Mouse (Mus musculus) kidney, postnatal 14 days (tissue): Measurements from ENCODE around the gene Fkbp2.
"Not testable (repeated sequence)": the region's sequence is repeated elsewhere in the genome, so short reads cannot be mapped to it uniquely, and the experiment has no call there.

ENCODE experiments used
- DNase-seq: peaks from one replicate; pipeline ENCODE4 v3.0.0; 2022; ENCODE audit warnings: mixed read lengths

Gene Fkbp2

GRCm38 (mm10) chr19:6980381-6981093 is at the start of gene Fkbp2:
Gene Fkbp2, minus strand, starts transcription at chr19:6980501.
- peak; percentile 99 for DNase-seq

DNA sequence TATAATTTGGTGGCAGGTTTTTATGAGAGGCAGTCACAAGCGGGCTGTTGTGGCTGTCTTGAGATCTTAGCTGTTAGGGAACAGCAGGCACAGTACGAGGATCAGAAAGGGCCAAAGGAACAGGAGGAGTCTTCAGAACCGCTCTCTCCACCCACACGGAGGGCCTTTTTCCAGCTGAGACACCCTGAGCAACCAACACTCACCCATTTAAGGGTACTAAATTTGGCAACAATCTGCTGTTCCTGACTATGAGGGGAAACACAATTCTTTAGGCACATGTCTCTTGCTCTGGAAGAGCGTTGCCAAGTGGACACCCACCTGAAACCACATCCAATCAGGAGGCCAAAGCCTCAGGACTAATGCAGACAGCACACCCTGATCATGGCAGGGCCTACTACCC is 49.2 kb upstream of the Fkbp2 start:
- DNase-seq, result no peak

DNA sequence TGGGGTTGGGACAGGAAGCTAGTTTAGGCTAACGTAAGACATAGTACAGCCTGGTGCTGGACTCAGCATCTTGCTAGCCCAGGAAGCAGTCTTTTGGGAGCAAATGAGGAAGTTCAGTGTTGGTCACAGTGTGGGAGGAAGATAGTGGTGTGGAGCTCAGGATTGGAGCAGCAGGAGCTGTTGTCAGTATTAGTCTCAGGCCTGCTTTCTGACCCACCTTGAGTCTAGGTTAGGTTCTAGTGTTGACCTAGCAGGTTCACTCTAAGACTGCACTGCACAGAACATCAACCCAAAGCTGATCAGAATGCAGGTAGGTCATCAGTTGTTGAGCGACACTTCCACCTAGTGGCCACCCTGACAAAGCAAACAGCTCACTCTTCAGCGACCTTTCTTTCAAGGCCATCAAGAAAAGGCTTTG is 39.9 kb upstream of the Fkbp2 start:
- peak; percentile 71 for DNase-seq

GRCm38 (mm10) chr19:7019191-7019590 is 38.9 kb upstream of the Fkbp2 start, which contains the start of gene Fermt3:
Gene Fermt3, minus strand, starts transcription at chr19:7019469.
- DNase-seq, result no peak

DNA sequence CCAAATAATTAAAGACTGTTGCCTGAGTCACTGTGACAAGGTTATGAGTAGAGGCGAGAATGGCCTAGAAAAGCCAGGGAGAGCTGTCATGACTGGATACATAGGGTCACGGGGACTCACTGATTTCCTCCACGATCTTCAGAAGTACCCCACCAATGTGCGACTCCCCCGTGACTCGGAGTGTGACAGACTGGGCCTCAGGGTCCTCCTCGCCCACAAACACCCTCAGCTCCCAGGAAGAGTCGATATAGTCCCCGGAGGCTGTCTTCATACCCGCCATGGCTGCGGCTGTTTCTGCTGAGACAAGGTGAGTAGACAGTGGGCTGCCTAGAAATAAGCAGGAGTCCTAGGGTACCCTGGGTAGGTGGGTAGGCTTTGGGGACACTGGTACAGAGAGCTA is 38.2 kb upstream of the Fkbp2 start:
- DNase-seq, result no peak

- no peak for DNase-seq
These were observed 37.5 kb upstream of the Fkbp2 start for GRCm38 (mm10) chr19:7017541-7018457.

- no peak for DNase-seq
These were observed 34.3 kb upstream of the Fkbp2 start for GRCm38 (mm10) chr19:7014481-7015135.

- DNase-seq, result peak; percentile 31
These were observed 33.7 kb upstream of the Fkbp2 start for GRCm38 (mm10) chr19:7013984-7014383.

GRCm38 (mm10) chr19:7012426-7012825 is 32.1 kb upstream of the Fkbp2 start:
- no peak for DNase-seq

DNA sequence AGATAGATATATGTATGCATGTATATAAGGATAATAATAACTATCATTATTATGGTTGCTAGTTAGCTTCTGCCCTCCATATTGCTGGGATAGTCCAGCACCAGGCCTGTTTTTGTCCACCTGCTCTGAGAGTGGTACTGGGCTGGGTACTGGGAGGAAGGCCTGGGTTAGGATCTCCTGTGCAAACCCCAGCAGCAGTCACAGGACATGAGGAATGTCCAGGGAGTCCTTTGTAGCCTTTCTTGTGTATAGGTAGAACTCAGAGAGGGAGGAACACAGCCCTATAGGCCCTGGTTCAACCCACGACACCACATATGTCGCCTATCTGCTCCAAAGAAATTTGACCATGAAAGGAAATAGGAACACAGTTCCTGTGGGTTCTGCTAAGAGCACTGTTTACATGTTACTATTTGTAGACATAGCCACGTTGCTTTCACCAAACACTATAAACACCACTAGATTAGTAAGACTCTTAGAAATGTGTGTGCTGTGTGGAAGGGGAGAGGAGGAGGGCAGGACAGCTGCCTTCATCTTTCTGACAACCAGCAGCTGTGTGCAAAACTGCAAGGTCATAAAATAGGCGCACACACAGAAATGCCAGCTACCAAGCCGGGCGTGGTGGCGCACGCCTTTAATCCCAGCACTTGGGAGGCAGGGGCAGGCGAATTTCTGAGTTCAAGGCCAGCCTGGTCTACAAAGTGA is 26.7 kb upstream of the Fkbp2 start:
- no peak for DNase-seq

DNA sequence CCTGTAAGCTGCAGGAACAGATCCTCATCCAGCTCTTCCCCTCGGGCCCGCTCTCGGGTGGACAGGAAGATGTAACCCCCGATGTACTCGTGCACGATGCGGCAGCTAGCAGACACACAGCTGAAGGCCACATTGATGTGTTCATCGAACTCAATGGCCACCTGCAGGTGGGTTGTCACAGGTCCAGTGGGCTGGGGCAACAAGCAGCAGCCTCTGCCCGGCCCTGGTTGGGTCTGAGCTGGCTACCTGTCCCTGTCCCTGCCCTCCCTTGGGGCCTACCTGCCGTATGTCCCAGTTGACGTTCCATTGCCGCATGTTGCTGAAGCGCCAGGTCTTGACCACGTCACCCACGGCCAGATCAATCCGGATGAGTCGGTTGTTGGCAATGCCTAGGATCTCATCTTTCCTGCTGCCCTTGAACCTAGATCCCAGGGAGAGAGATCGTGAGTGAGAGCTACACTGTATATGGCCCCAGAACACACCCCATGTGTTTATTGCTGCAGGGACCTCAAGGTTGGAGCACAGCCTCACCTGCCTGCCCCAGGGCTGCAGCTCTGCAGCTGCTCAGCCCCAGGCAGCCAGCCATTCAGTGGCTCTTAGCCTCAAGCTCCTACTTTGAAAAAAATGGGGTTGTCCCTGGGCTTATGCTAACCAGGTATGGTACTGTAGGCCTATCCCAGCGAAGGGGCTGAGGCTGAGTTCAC is 19.2 kb upstream of the Fkbp2 start:
- no peak for DNase-seq

DNA sequence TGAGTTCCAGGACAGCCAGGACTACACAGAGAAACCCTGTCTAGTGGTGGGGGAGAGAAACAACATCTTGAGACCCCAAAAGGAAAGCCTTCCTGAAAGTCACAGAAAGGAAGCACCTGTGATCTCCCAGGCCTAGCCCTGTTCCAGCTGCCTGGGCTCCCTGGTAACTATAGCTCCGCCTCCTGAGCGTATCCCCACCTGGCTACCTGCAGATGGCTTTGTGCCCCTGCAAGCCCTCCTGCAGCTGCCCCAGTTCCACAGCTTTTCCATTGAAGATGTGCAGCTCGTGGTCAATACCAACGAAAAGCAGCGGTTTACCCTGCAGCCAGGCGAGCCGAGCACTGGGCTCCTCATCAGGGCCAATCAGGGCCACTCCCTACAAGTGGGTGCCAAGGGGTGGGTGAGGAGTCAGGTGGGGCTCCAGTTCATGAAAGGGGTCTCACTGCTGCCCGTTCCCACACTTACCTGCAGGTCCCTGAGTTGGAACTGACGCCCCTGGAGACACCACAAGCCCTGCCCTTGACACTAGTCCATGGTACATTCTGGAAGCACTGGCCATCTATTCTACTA is 17.5 kb upstream of the Fkbp2 start:
- DNase-seq, result no peak

GRCm38 (mm10) chr19:6996006-6996405 is 15.7 kb upstream of the Fkbp2 start, which contains the start of the genes Nudt22 and Trpt1:
Gene Nudt22, minus strand, starts transcription at chr19:6996117.
Gene Trpt1, plus strand, starts transcription at chr19:6996131.
- peak; percentile 94 for DNase-seq

GRCm38 (mm10) chr19:6995255-6995991 is 15.1 kb upstream of the Fkbp2 start:
- DNase-seq, result no peak

DNA sequence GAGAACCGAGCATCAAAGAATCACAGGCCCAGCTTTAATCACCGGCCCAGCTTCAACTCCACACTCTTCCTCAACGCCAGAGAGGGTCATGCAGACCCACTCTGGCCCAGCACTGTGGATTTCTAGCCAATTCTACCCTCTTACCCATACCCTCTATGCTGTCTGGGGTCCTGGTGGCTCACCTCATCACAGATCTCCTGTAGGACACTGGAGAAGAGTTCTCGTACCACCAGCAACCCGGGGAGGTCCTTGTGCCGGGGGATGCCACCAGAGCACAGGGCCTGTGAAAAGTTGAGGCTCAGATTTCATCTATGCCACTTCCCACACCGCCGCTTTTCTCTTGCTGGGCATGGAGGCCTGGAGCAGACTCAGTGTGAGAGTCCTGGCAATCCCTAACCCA is 14.2 kb upstream of the Fkbp2 start:
- DNase-seq, result no peak

DNA sequence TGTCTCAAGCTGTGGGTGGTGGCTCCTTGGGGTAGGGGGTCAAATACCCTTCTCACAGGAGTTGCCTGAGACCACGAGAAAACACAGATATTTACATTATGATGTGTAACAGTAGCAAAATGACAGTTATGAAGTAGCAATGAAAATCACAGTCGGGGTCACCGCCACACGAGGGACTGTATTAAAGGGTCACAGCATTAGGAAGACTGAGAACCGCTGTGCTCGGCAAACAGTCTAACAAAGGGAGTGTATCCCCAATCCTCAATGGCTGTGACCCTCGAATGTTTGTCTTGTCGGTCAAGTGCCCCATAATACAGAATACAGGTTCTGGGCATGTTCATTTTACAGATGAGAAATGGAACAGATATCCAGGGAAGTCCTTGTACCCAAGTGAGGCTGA is 13.7 kb upstream of the Fkbp2 start:
- DNase-seq, result no peak

- DNase-seq, result no peak
These were observed 12.9 kb upstream of the Fkbp2 start for GRCm38 (mm10) chr19:6993011-6993770.

GRCm38 (mm10) chr19:6992011-6992858 is 11.9 kb upstream of the Fkbp2 start, which contains the start of gene Dnajc4:
Gene Dnajc4, minus strand, starts transcription at chr19:6992572.
- DNase-seq, result peak; percentile 98

DNA sequence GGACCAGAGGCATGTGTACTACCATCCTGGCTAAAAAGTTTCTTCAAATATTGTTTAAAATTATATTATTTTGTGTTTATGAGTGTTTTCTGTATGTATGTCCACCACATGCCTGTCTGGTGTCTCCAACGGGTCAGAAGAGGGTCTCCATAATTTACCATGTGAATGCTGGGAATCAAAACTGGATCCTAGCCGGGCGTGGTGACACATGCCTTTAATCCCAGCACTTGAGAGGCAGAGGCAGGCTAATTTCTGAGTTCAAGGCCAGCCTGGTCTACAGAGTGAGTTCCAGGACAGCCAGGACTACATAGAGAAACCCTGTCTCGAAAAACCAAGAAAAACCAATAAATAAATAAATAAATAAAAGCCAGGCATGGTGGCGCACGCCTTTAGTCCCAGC is 10.9 kb upstream of the Fkbp2 start:
- not testable (repeated sequence) for DNase-seq
